Mouse (Mus musculus) heart, embryonic 16.5 days (tissue): ENCODE measurements around the gene Poc1b. TPM values are rescaled to one million over a fixed set of nuclear protein-coding genes. Genes with fewer than 3 reads are reported as not detected.

Experiments
- ATAC-seq: fragments of 200-750 bp; cut with Nextera tagmentation; replicated peaks from 2 replicates; pipeline ENCODE4 v1.8.0; 2017; ENCODE audit warnings: moderate number of reproducible peaks; ENCODE audit not compliant: insufficient read depth, low FRiP score; ENCODE audit errors: extremely low read depth
- H3K27ac ChIP-seq: fragments of 300-500 bp; sonication (generic); 2 replicates; pipeline ENCODE4 v1.5.1; 2014; ENCODE audit warnings: mild to moderate bottlenecking, low read length, control low read depth, moderate library complexity
- H3K27me3 ChIP-seq: fragments of 300-500 bp; sonication (generic); 2 replicates; pipeline ENCODE4 v1.6.1; 2014; ENCODE audit warnings: low read length, mixed read lengths; ENCODE audit not compliant: control insufficient read depth, insufficient read depth
- H3K36me3 ChIP-seq: fragments of 300-500 bp; sonication (generic); 2 replicates; pipeline ENCODE4 v1.6.1; 2014; ENCODE audit not compliant: control insufficient read depth, insufficient read depth
- H3K4me1 ChIP-seq: fragments of 300-500 bp; sonication (generic); 2 replicates; pipeline ENCODE4 v1.6.1; 2014; ENCODE audit warnings: low read length, mixed read lengths; ENCODE audit not compliant: control insufficient read depth, insufficient read depth
- H3K4me2 ChIP-seq: fragments of 300-500 bp; sonication (generic); 2 replicates; pipeline ENCODE4 v1.6.1; 2014; ENCODE audit warnings: low read depth, mild to moderate bottlenecking, control low read depth, low read length
- H3K4me3 ChIP-seq: fragments of 300-500 bp; sonication (generic); 2 replicates; pipeline ENCODE4 v1.5.1; 2014; ENCODE audit warnings: mild to moderate bottlenecking, control low read depth, low read length
- H3K9ac ChIP-seq: fragments of 300-500 bp; sonication (generic); 2 replicates; pipeline ENCODE4 v1.6.1; 2014; ENCODE audit warnings: low read length, control low read depth
- H3K9me3 ChIP-seq: fragments of 300-500 bp; sonication (generic); replicated peaks from 2 replicates; pipeline ENCODE4 v1.6.1; 2016; ENCODE audit warnings: low read length; ENCODE audit not compliant: control insufficient read depth
- WGBS: fragments of 180-500 bp; shearing (Covaris S2); extraction: QIAGEN DNeasy Blood & Tissue Kit; methylation state at CpG from one replicate; pipeline ENCODE4 v1.1.7; 2014; 5-methylcytosine and 5-hydroxymethylcytosine counted together
- polyA plus RNA-seq: library from polyadenylated mRNA; unstranded; fragments of >200 nt; fragmentation: Nextera tagmentation; extraction: Ambion mirVana; gene quantifications from 2 replicates; pipeline ENCODE4 v1.2.1, GENCODE M21; 2015

Poc1b gene
- polyA plus RNA-seq, 1 experiment from 2014 or later: 10.0 TPM

GRCm38 (mm10) chr10:99084397-99085239 is 22.2 kb upstream of the Poc1b start:
- no peaks in the 10 kb centered on the region for H3K9me3 ChIP-seq
- no peak overlapping the region for H3K9ac ChIP-seq
- H3K27me3 ChIP-seq: no peaks in the 10 kb centered on the region
- peak overlapping the region; percentile 39; the same call in 1 of the 2 replicates for H3K4me2 ChIP-seq
- ATAC-seq: peak; percentile 60
- H3K4me1 ChIP-seq: peaks cover 11% of the 10 kb centered on the region
- H3K27ac ChIP-seq: no peak overlapping the region
- 42% methylated on average over 23 of the region's 23 CpGs for WGBS
- H3K4me3 ChIP-seq: no peak overlapping the region
- no peaks in the 10 kb centered on the region for H3K36me3 ChIP-seq

GRCm38 (mm10) chr10:99085240-99085587 is 21.6 kb upstream of the Poc1b start:
- Histone ChIP-seq H3K4me3 (no peak overlapping the region), H3K9me3 (no peaks in the 10 kb centered on the region), H3K4me2 (peak overlapping the region; percentile 6; the same call in 1 of the 2 replicates), H3K9ac (no peak overlapping the region), H3K36me3 (no peaks in the 10 kb centered on the region), H3K4me1 (peaks cover 11% of the 10 kb centered on the region), H3K27ac (no peak overlapping the region), H3K27me3 (no peaks in the 10 kb centered on the region)
- 48% methylated on average over 6 of the region's 6 CpGs for whole genome bisulfite sequencing
- ATAC-seq: peak; percentile 28; the same call in 1 of the 2 replicates

GRCm38 (mm10) chr10:99086029-99086428 is 20.8 kb upstream of the Poc1b start:
- WGBS: 66% methylated on average over 6 of the region's 6 CpGs
- no peaks in the 10 kb centered on the region for H3K27me3 ChIP-seq
- no peaks in the 10 kb centered on the region for H3K9me3 ChIP-seq
- no peak overlapping the region for H3K27ac ChIP-seq
- H3K4me1 ChIP-seq: peaks cover 11% of the 10 kb centered on the region
- H3K9ac ChIP-seq: no peak overlapping the region
- no peaks in the 10 kb centered on the region for H3K36me3 ChIP-seq
- H3K4me2 ChIP-seq: no peak overlapping the region
- no peak for ATAC-seq
- H3K4me3 ChIP-seq: no peak overlapping the region

GRCm38 (mm10) chr10:99089906-99090305 is 16.9 kb upstream of the Poc1b start:
- H3K9me3 ChIP-seq: no peaks in the 10 kb centered on the region; the same call in 1 of the 2 replicates
- no peak overlapping the region for H3K27ac ChIP-seq
- no peak overlapping the region for H3K4me3 ChIP-seq
- no peaks in the 10 kb centered on the region for H3K36me3 ChIP-seq
- no peak for ATAC-seq
- no peaks in the 10 kb centered on the region for H3K4me1 ChIP-seq
- WGBS: 62% methylated on average over 6 of the region's 6 CpGs
- H3K27me3 ChIP-seq: no peaks in the 10 kb centered on the region
- H3K9ac ChIP-seq: no peak overlapping the region
- no peak overlapping the region for H3K4me2 ChIP-seq

GRCm38 (mm10) chr10:99093364-99093763 is 13.5 kb upstream of the Poc1b start:
- H3K4me2 ChIP-seq: no peak overlapping the region
- H3K4me1 ChIP-seq: no peaks in the 10 kb centered on the region
- no peaks in the 10 kb centered on the region; the same call in 1 of the 2 replicates for H3K9me3 ChIP-seq
- H3K4me3 ChIP-seq: no peak overlapping the region
- H3K36me3 ChIP-seq: no peaks in the 10 kb centered on the region
- ATAC-seq: no peak
- no peak overlapping the region for H3K9ac ChIP-seq
- 74% methylated on average over 2 of the region's 2 CpGs for WGBS
- no peaks in the 10 kb centered on the region for H3K27me3 ChIP-seq
- no peak overlapping the region for H3K27ac ChIP-seq

- no peaks in the 10 kb centered on the region for H3K36me3 ChIP-seq
- H3K9ac ChIP-seq: no peak overlapping the region
- no peak overlapping the region for H3K4me3 ChIP-seq
- WGBS: 66% methylated on average over 2 of the region's 2 CpGs
- no peaks in the 10 kb centered on the region for H3K27me3 ChIP-seq
- H3K4me2 ChIP-seq: no peak overlapping the region
- no peaks in the 10 kb centered on the region for H3K4me1 ChIP-seq
- H3K9me3 ChIP-seq: no peaks in the 10 kb centered on the region; the same call in 1 of the 2 replicates
- no peak for ATAC-seq
- no peak overlapping the region for H3K27ac ChIP-seq
Observed at GRCm38 (mm10) chr10:99095114-99095513, 11.7 kb upstream of the Poc1b start.

GRCm38 (mm10) chr10:99097374-99097773 is 9.5 kb upstream of the Poc1b start:
- no peak overlapping the region for H3K4me2 ChIP-seq
- H3K27ac ChIP-seq: no peak overlapping the region
- H3K4me1 ChIP-seq: no peaks in the 10 kb centered on the region
- 66% methylated on average over 10 of the region's 10 CpGs for WGBS
- no peak overlapping the region for H3K9ac ChIP-seq
- H3K27me3 ChIP-seq: no peaks in the 10 kb centered on the region
- no peak for ATAC-seq
- no peak overlapping the region for H3K4me3 ChIP-seq
- no peaks in the 10 kb centered on the region; the same call in 1 of the 2 replicates for H3K9me3 ChIP-seq
- H3K36me3 ChIP-seq: no peaks in the 10 kb centered on the region

- Histone ChIP-seq H3K4me3 (no peak overlapping the region), H3K27ac (no peak overlapping the region), H3K4me1 (peaks cover 10% of the 10 kb centered on the region), H3K4me2 (no peak overlapping the region), H3K36me3 (peaks cover 12% of the 10 kb centered on the region), H3K9ac (no peak overlapping the region), H3K27me3 (no peaks in the 10 kb centered on the region), H3K9me3 (no peaks in the 10 kb centered on the region)
- ATAC-seq: no peak
- WGBS: 81% methylated on average over 3 of the region's 3 CpGs
Observed at GRCm38 (mm10) chr10:99105522-99105921, 1.3 kb upstream of the Poc1b start.

- Histone ChIP-seq H3K9ac (peak overlapping the region; percentile 85), H3K27me3 (no peaks in the 10 kb centered on the region), H3K4me2 (peak overlapping the region; percentile 56), H3K27ac (peak overlapping the region; percentile 78), H3K4me3 (peak overlapping the region; percentile 83), H3K4me1 (peaks cover 10% of the 10 kb centered on the region), H3K9me3 (no peaks in the 10 kb centered on the region), H3K36me3 (peaks cover 12% of the 10 kb centered on the region)
- no peak for ATAC-seq
- WGBS: 34% methylated on average over 8 of the region's 8 CpGs
Observed at GRCm38 (mm10) chr10:99106311-99106702, 529 bp upstream of the Poc1b start.
